Mouse (Mus musculus) neutrophil, adult 5-6 weeks (primary cell): ENCODE results near the gene Coq8a. TPM values are rescaled to one million over a fixed set of nuclear protein-coding genes. Genes with fewer than 3 reads are reported as not detected.

ENCODE experiments used
- ATAC-seq: fragments of 151-379, 151-347 bp; 2 replicates; pipeline ENCODE4 v1.8.0; 2017; ENCODE audit warnings: mild to moderate bottlenecking, moderate TSS enrichment; ENCODE audit not compliant: insufficient number of reproducible peaks, poor library complexity, low FRiP score, severe bottlenecking; ENCODE audit errors: extremely low read depth
- total RNA-seq: library from RNA; stranded (forward); fragments of 200-1000 nt; gene quantifications from 2 replicates; pipeline ENCODE4 v1.2.3, GENCODE M21; 2017

The Coq8a gene
- total RNA-seq, 1 experiment from 2014 or later = 46.3 TPM

DNA sequence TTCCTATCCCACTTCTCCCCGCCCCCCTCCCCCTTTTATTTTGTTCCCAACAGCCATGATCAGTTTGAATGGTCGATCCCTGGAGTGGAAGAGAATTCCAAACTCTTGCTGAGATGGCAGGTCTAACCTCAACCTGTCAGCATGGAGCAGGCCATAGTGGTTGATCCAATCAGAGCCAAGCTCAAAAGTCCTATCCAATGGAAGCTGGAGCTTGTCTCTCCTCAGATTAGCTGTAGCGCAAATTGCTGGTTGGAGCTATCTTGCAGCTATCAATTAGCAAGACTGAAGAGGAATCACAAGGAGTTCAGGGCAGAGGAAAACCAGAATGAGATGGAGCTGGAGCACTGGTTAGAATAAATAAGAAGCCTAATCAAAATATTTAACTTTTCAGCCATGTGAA is 9.0 kb upstream of the Coq8a start:
- ATAC-seq = no peak

DNA sequence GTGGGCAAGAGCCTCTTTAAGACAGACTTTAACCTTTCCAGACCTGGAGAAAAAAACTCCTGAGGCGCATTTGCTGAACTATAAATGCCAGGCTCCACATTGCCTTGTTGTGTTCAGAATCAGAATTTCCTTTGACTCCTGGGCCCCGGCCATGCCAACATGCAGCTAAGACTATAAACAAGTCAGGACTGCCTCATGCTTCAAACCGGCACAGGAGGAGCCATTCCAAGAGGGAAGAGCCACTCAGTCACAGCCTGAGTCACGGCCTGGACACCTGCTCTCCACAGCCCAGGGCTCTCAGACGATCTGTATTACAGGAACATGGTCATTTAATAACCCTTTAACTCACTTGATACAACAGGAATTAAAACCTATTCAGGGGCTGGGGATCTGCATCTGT is 1.3 kb upstream of the Coq8a start:
- ATAC-seq = no peak

DNA sequence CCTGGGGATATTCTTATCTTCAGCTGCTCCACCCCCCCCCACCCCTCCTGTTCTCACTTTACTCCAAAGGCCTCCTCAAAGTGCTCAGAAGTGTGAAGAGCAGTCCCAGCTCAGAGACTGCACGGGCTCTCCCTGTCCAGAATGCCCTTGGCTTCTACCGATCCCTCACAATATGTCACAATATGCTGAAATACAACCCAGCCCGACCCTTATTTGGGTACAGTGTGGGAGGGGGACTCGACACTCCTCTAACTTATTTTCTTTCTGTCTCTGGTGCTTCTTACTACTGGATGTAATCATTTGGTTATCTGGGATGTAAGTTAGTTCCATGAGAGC is 281 bp upstream of the Coq8a start:
- ATAC-seq = no peak

DNA sequence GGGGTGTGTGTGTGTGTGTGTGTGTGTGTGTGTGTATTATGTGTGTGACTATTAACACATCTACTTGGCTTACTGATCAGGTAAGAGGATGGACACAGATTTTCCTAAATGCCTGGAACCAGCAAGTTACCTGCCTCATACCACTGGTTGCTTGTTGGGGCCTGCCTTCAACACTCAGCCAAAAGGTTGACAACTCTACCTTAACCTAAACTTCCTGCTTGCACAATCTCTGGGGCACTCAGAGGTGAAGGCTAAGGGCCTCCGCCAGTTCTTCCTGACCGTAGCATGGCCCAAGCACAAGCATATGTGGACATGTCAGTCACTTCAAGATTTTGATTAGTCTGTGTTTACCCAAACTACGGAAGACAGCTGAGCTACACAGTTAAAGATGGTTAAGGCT is 1.4 kb downstream of the Coq8a start:
- no peak for ATAC-seq

- no peak for ATAC-seq
Measured at GRCm38 (mm10) chr1:180196508-180196907, 2.9 kb downstream of the Coq8a start.

DNA sequence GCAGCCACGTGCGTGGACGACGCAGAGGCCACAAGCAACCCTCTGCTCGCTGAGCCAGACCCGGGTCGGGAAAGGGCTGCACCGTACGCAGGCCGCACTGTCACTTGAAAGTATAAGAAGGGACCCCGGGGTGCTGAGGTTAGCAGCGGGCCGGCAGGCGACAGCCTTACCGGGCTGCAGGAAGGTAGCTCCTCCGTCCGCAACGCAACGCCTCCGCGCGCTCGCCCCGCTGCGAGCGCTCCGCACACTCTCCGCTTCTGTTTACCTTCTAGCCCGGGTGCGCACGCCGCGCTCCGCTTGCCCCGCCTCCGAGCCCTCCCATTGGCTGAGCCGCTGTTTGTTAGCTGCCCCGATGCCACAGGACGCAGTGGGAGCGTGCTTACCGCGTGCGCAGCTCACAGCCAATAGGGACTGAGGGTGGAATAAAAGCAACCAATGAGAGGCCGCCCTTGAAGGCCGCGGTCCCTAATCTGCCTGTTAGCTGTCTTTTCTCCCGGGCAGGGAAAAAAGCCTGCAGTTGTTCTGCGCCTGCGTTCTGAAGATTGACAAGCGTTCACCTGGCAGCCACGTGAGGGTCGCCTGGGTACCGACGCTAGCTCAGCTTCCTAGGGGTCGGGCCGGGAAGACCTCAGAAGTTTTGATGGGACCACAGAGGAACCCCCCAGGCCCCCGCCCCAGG is 3.6 kb downstream of the Coq8a start:
- peak; percentile 91 for ATAC-seq

- ATAC-seq = peak; percentile 26; the same call in 1 of the 2 replicates
Measured at GRCm38 (mm10) chr1:180194781-180195471, 4.5 kb downstream of the Coq8a start.

GRCm38 (mm10) chr1:180194048-180194447 is 5.4 kb downstream of the Coq8a start:
- no peak for ATAC-seq

DNA sequence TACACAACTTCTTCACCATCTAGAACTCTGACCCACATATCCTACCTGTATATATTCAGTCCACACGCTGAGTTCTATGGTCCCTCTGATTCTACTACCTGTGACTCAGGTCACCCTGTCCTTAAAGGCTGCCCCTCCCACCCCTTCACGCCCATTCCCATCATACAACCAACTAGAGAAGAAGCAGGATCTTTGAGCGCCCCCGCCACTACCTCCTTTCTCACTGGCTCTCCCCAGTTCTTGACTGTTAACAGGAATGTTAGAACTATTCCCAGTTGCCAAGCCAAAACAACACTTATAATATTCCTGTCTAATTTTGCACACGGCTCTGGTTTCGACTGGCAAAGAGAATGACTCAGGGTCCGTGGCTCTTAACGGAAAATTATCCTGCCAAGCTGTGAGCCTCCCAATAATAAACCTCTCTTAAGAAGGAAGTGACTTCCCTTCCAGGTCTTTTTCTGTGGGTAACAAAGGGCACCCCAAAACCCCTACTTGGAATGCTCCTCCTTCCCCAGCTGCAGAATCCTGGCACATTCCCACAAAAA is 5.9 kb downstream of the Coq8a start:
- ATAC-seq = no peak

DNA sequence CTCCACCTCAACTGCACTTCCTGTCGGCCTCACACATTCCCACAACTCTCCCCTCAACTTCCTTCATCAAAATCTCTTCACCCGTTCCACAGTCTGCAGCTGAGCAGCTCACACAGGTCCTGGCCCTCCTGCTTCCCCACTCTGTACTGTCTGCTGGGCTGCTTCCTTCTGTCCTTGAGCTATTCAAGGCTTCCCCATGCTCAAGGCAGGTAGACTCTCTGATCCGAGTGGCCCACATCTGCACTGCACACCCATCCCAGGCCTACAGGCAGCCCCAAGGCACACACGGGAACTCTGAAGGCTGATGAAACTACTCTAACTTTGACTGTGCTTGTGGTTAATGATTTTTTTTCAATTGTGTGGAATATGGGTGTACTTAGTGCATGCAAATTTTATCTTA is 6.5 kb downstream of the Coq8a start:
- no peak for ATAC-seq

- ATAC-seq = no peak
Measured at GRCm38 (mm10) chr1:180191651-180192220, 7.7 kb downstream of the Coq8a start.

GRCm38 (mm10) chr1:180191112-180191511 is 8.3 kb downstream of the Coq8a start:
- no peak for ATAC-seq

DNA sequence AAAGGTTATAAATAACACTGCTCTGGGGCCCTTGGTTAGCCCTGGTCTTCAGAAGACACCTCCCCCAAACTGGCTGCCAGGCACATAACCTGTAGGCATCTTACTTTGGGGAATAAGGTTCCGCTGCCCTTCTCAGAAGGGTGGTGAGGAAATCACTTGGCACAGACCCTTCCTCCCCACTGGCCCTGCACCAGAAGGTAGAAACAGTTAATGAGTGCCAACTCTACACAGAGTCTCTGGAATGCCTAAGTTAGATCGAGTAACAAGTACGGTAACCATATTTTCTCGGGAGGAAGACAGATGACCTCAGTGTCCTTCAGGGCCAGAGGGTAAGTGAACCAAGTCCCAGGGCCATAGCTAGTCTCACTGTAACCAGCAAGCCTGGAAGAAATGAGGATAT is 10.5 kb downstream of the Coq8a start:
- no peak for ATAC-seq

DNA sequence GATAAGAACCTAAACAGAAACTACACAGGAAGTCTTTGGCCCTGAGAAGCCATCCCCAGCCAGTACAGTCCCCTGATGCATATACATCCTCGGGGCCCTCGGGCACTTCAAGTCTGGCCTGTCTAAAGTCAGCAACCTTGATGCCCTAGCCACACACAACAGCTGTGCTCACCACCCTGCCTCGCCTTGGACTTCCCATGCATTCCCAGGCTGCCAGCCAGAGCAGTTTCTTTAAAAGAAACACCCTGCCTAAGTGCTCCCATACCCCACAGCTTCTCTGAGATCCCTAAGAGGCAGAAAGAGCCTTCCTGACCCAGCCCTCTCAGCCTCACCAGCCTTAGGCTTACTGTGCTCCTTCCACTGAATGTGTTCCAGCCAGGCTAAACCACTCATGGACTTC is 13.0 kb downstream of the Coq8a start:
- ATAC-seq = no peak

GRCm38 (mm10) chr1:180185877-180186276 is 13.5 kb downstream of the Coq8a start:
- ATAC-seq = no peak

DNA sequence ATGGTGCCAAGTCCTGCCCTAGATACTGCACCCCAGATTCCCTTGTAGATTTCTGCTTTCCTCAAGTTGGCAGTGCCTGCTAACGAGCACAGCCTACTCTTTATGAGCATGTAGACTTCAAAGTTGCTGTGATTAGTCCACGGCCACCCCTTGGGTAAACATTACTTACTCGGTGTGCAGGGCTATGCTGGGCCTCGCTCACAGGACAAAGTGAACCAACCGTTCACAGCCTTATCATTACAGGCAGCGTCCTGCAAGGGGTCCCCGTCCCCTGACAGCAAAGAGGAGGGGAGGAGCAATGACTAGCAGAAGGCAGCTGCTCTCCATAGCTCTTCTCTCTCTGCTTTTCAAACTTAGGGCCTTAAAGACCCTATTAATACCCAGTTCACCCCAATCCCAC is 14.6 kb downstream of the Coq8a start:
- ATAC-seq = no peak

DNA sequence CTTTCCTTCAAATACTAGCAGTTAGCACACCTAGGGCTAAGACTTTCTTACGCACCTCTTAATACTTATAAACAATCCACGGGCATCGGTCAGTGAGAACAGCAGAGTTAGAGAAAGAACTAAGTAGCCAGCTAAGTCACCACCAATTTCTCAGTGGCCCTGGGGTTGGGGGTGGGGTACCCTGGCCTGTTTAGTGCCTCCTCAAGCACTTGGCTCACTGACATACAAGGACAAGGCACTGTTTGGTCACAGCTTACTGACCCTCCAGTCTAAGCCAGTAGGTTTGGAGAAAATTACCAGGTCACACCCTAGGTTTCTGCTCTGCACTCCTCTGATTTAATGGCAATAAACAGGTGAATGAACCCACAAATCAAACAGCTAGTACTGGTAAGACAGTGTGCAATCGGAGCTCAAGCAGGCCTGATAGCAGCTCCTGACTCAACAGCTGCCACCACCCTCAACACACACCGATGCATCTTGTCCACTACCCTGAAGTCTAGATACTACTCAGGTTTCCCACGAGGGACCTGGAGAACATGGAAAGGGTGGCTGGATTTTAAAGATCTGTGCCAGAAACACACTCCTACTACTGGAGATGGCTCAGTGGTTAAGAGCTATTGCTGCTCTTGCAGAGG is 15.8 kb downstream of the Coq8a start:
- ATAC-seq = no peak

- no peak for ATAC-seq
Measured at GRCm38 (mm10) chr1:180182731-180183130, 16.7 kb downstream of the Coq8a start.

DNA sequence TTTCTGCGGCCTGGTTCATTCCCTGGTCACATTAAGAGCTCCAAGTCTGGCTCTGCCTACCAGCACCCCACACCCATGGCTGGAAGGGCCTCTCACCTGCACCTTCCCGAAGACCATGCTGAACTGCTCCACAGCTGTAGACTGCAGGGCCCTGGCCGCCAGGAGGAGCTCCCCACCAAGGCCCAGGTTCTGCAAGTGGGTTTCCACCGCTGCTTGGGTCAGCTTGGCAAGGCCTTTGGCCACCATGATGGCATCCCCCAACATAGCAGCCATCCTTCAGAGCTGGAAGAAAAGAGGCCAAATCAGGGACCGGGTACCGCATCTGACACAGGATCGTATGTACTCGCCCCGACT is 17.5 kb downstream of the Coq8a start:
- no peak for ATAC-seq
